Mouse (Mus musculus): ENCODE measurements around the gene Snrpa1. TPM values are rescaled to one million over a fixed set of nuclear protein-coding genes. Genes with fewer than 3 reads are reported as not detected.
A peak's percentile ranks its signal among the peaks of the same experiment; 100 is the strongest.

The Snrpa1 gene
- polyA plus RNA-seq, 1 experiment from 2014 or later: 124 TPM

- WGBS: under 1% methylated on average over 104 of the region's 123 CpGs
- Histone ChIP-seq H3K9me3 (ENCODE audit: control insufficient read depth, low read length) (no peaks in the 10 kb centered on the region), H3K4me2 (replicated peaks) (peak within 1 kb of the TSS; percentile 99), H3K4me1 (replicated peaks; ENCODE audit: control insufficient read depth, insufficient read depth, low read length) (peaks cover 17% of the 10 kb centered on the region), H3K27me3 (ENCODE audit: control insufficient read depth, insufficient read depth, low read length) (no peaks in the 10 kb centered on the region), H3K4me3 (replicated peaks; ENCODE audit: low read length) (peak within 1 kb of the TSS; percentile 95), H3K9ac (peak within 1 kb of the TSS; percentile 95), H3K27ac (peak within 1 kb of the TSS; percentile 94), H3K36me3 (replicated peaks; ENCODE audit: control insufficient read depth, insufficient read depth) (no peaks in the 10 kb centered on the region)
- ATAC-seq (ENCODE audit: low FRiP score) (peak; percentile 92), DNase-seq (ENCODE audit: low spot score) (peak; percentile 92)
These were observed 50.4 kb downstream of the Snrpa1 start, which contains the start of gene Chsy1 for GRCm38 (mm10) chr7:66108961-66109854. Gene Chsy1 (plus strand): TSS chr7:66109515.

- WGBS: under 1% methylated on average over 71 of the region's 77 CpGs
- H3K36me3 ChIP-seq (replicated peaks; ENCODE audit: control insufficient read depth, insufficient read depth): no peaks in the 10 kb centered on the region
- H3K4me2 ChIP-seq (replicated peaks): peak overlapping the region; percentile 99
- no peaks in the 10 kb centered on the region for H3K27me3 ChIP-seq (ENCODE audit: control insufficient read depth, insufficient read depth, low read length)
- H3K9me3 ChIP-seq (ENCODE audit: control insufficient read depth, low read length): no peaks in the 10 kb centered on the region
- DNase-seq (ENCODE audit: low spot score) (peak; percentile 57), ATAC-seq (ENCODE audit: low FRiP score) (peak; percentile 66)
- H3K27ac ChIP-seq: peak overlapping the region; percentile 94
- peak overlapping the region; percentile 95 for H3K9ac ChIP-seq
- H3K4me1 ChIP-seq (replicated peaks; ENCODE audit: control insufficient read depth, insufficient read depth, low read length): peaks cover 17% of the 10 kb centered on the region
- peak overlapping the region; percentile 95 for H3K4me3 ChIP-seq (replicated peaks; ENCODE audit: low read length)
These were observed 51.2 kb downstream of the Snrpa1 start for GRCm38 (mm10) chr7:66109855-66110635.

GRCm38 (mm10) chr7:66110636-66111112 lies 51.9 kb downstream of the Snrpa1 start:
- Histone ChIP-seq H3K4me1 (replicated peaks; ENCODE audit: control insufficient read depth, insufficient read depth, low read length) (peaks cover 17% of the 10 kb centered on the region), H3K9ac (peak overlapping the region; percentile 95), H3K9me3 (ENCODE audit: control insufficient read depth, low read length) (no peaks in the 10 kb centered on the region), H3K36me3 (replicated peaks; ENCODE audit: control insufficient read depth, insufficient read depth) (no peaks in the 10 kb centered on the region), H3K27me3 (ENCODE audit: control insufficient read depth, insufficient read depth, low read length) (no peaks in the 10 kb centered on the region), H3K4me2 (replicated peaks) (peak overlapping the region; percentile 99), H3K27ac (peak overlapping the region; percentile 94), H3K4me3 (replicated peaks; ENCODE audit: low read length) (peak overlapping the region; percentile 95)
- peak; percentile 48 for DNase-seq (ENCODE audit: low spot score)
- no peak for ATAC-seq (ENCODE audit: low FRiP score)
- 2% methylated on average over 10 of the region's 10 CpGs for WGBS

GRCm38 (mm10) chr7:66111211-66111610 lies 52.4 kb downstream of the Snrpa1 start:
- DNase-seq (ENCODE audit: low spot score) (no peak), ATAC-seq (ENCODE audit: low FRiP score) (no peak)
- Histone ChIP-seq H3K4me2 (replicated peaks) (peak overlapping the region; percentile 99), H3K9me3 (ENCODE audit: control insufficient read depth, low read length) (no peaks in the 10 kb centered on the region), H3K27ac (no peak overlapping the region), H3K4me3 (replicated peaks; ENCODE audit: low read length) (peak overlapping the region; percentile 95), H3K9ac (peak overlapping the region; percentile 95), H3K27me3 (ENCODE audit: control insufficient read depth, insufficient read depth, low read length) (no peaks in the 10 kb centered on the region), H3K4me1 (replicated peaks; ENCODE audit: control insufficient read depth, insufficient read depth, low read length) (peaks cover 17% of the 10 kb centered on the region), H3K36me3 (replicated peaks; ENCODE audit: control insufficient read depth, insufficient read depth) (no peaks in the 10 kb centered on the region)
- 55% methylated on average over 10 of the region's 10 CpGs for WGBS

GRCm38 (mm10) chr7:66113561-66113960 lies 54.8 kb downstream of the Snrpa1 start:
- Histone ChIP-seq H3K4me1 (replicated peaks; ENCODE audit: control insufficient read depth, insufficient read depth, low read length) (peaks cover 20% of the 10 kb centered on the region), H3K27ac (no peak overlapping the region), H3K9ac (no peak overlapping the region), H3K27me3 (ENCODE audit: control insufficient read depth, insufficient read depth, low read length) (no peaks in the 10 kb centered on the region), H3K4me2 (replicated peaks) (0 out of 2 replicates have a peak overlapping the region, but pooled peaks have one; percentile 7), H3K36me3 (replicated peaks; ENCODE audit: control insufficient read depth, insufficient read depth) (no peaks in the 10 kb centered on the region), H3K4me3 (replicated peaks; ENCODE audit: low read length) (no peak overlapping the region), H3K9me3 (ENCODE audit: control insufficient read depth, low read length) (no peaks in the 10 kb centered on the region)
- WGBS: 89% methylated on average over 3 of the region's 3 CpGs
- DNase-seq (ENCODE audit: low spot score) (no peak), ATAC-seq (ENCODE audit: low FRiP score) (no peak)

- Histone ChIP-seq H3K9me3 (ENCODE audit: control insufficient read depth, low read length) (no peaks in the 10 kb centered on the region), H3K9ac (no peak overlapping the region), H3K4me2 (replicated peaks) (no peak overlapping the region), H3K4me1 (replicated peaks; ENCODE audit: control insufficient read depth, insufficient read depth, low read length) (peaks cover 27% of the 10 kb centered on the region), H3K4me3 (replicated peaks; ENCODE audit: low read length) (no peak overlapping the region), H3K27ac (no peak overlapping the region), H3K27me3 (ENCODE audit: control insufficient read depth, insufficient read depth, low read length) (no peaks in the 10 kb centered on the region), H3K36me3 (replicated peaks; ENCODE audit: control insufficient read depth, insufficient read depth) (no peaks in the 10 kb centered on the region)
- DNase-seq (ENCODE audit: low spot score) (no peak), ATAC-seq (ENCODE audit: low FRiP score) (no peak)
- 79% methylated on average over 11 of the region's 11 CpGs for WGBS
These were observed 57.1 kb downstream of the Snrpa1 start for GRCm38 (mm10) chr7:66115821-66116343.

- H3K4me3 ChIP-seq (replicated peaks; ENCODE audit: low read length): no peak overlapping the region
- no peak overlapping the region for H3K27ac ChIP-seq
- no peaks in the 10 kb centered on the region for H3K9me3 ChIP-seq (ENCODE audit: control insufficient read depth, low read length)
- H3K9ac ChIP-seq: no peak overlapping the region
- DNase-seq (ENCODE audit: low spot score): no peak
- no peak overlapping the region for H3K4me2 ChIP-seq (replicated peaks)
- no peak for ATAC-seq (ENCODE audit: low FRiP score)
- WGBS: 78% methylated on average over 8 of the region's 8 CpGs
- peaks cover 33% of the 10 kb centered on the region for H3K4me1 ChIP-seq (replicated peaks; ENCODE audit: control insufficient read depth, insufficient read depth, low read length)
- no peaks in the 10 kb centered on the region for H3K27me3 ChIP-seq (ENCODE audit: control insufficient read depth, insufficient read depth, low read length)
- H3K36me3 ChIP-seq (replicated peaks; ENCODE audit: control insufficient read depth, insufficient read depth): no peaks in the 10 kb centered on the region
These were observed 58.2 kb downstream of the Snrpa1 start for GRCm38 (mm10) chr7:66116906-66117482.

GRCm38 (mm10) chr7:66118046-66118445 lies 59.2 kb downstream of the Snrpa1 start:
- no peak overlapping the region for H3K4me3 ChIP-seq (replicated peaks; ENCODE audit: low read length)
- WGBS: 82% methylated on average over 3 of the region's 3 CpGs
- no peak overlapping the region for H3K27ac ChIP-seq
- no peak for DNase-seq (ENCODE audit: low spot score)
- H3K9ac ChIP-seq: no peak overlapping the region
- no peak for ATAC-seq (ENCODE audit: low FRiP score)
- H3K4me2 ChIP-seq (replicated peaks): no peak overlapping the region
- H3K4me1 ChIP-seq (replicated peaks; ENCODE audit: control insufficient read depth, insufficient read depth, low read length): peaks cover 34% of the 10 kb centered on the region
- H3K36me3 ChIP-seq (replicated peaks; ENCODE audit: control insufficient read depth, insufficient read depth): no peaks in the 10 kb centered on the region
- H3K27me3 ChIP-seq (ENCODE audit: control insufficient read depth, insufficient read depth, low read length): no peaks in the 10 kb centered on the region
- H3K9me3 ChIP-seq (ENCODE audit: control insufficient read depth, low read length): no peaks in the 10 kb centered on the region

Data from hindbrain, embryonic 14.5 days (tissue).